Comparison of ENCODE assay signal across 24 mouse cellular contexts in the genomic region with DNA sequence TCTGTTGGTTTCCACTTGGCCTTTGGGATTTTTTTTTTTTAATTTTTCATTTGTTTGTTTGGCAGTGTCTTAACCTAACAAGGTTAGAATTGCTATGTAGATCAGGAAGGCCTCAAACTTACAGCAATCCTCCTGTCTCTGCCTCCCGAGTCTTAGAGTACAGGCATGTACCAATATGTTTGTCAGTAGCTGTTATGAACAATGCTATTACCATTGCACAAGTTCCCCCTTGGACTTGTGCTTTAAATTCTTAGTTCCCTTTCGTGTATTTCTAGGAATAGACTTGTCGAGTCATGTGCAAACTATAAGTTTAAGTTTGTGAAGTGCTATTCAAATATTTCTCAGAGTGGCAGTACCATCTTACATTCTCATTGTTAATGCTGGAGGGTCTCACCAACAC. TPM values are rescaled to one million over a fixed set of nuclear protein-coding genes. Genes with fewer than 3 reads are reported as not detected.
A peak's percentile ranks its signal among the peaks of the same experiment; 100 is the strongest.
DNase-seq lines count a peak whose midpoint lies in the region; ATAC-seq and TF ChIP-seq lines count a peak whose summit lies in the region.
"Had no signal": no experiment of that assay in that cellular context is flagged by ENCODE, and none has a peak within 500 bp of the region (broad histone marks: within the 10 kb centered on the region; RNA-seq: fewer than 3 reads in every experiment).

No protein-coding gene starts in this region.

- intact Hi-C loops in left cerebral cortex, adult 2 months (cut with DNase I), result no loop called here
- intact Hi-C loops in heart, postnatal 36 days (cut with DNase I), result no loop called here

- H3K4me3 ChIP-seq in left cerebral cortex, adult 2 months, result no peak overlapping the region
- H3K4me3 ChIP-seq: embryonic facial prominence, embryonic 13.5 days; embryonic facial prominence, embryonic 15.5 days; erythroblast, embryonic 14.5 days; forebrain, embryonic 10.5 days; forebrain, embryonic 13.5 days; forebrain, embryonic 15.5 days had no signal

- no peak for TF ChIP-seq CTCF in left cerebral cortex, adult 2 months (IDR thresholded peaks at IDR 0.05)

- no peak overlapping the region for H3K27ac ChIP-seq in left cerebral cortex, adult 2 months
- H3K27ac ChIP-seq: embryonic facial prominence, embryonic 13.5 days; embryonic facial prominence, embryonic 15.5 days; forebrain, embryonic 10.5 days; forebrain, embryonic 13.5 days; forebrain, embryonic 15.5 days had no signal

- DNase-seq in left cerebral cortex, adult 2 months (ENCODE audit: extremely low spot score in 1 of 2, low spot score in 2 of 2), result no peak
- no peak for DNase-seq in heart, postnatal 36 days
- DNase-seq: adrenal gland, adult 8-10 months; adrenal gland, postnatal 14 days; adrenal gland, postnatal 36 days; B cell, adult 2 months; cerebellum, adult 11-12 months; cerebellum, adult 2 months; cerebellum, adult 9-10 months; cerebellum, postnatal 10 days; cerebellum, postnatal 25 days; embryo, embryonic 11 days; forebrain, postnatal 0 days had no signal

- ATAC-seq in common myeloid progenitor, adult 5-6 weeks (replicated peaks; ENCODE audit: low read depth, poor library complexity, severe bottlenecking), result 0 out of 2 replicates have a peak, but pooled peaks have one; percentile 32
- peak; percentile 88 for ATAC-seq in megakaryocyte, adult 5-6 weeks (ENCODE audit: poor library complexity, severe bottlenecking)
- peak; percentile 61; the same call in 1 of the 2 replicates for ATAC-seq in monocyte, adult 5-6 weeks (replicated peaks; ENCODE audit: insufficient number of reproducible peaks, low FRiP score, low TSS enrichment, poor library complexity, severe bottlenecking)
- ATAC-seq: activated CD4-positive, CD25-positive, alpha-beta regulatory T cell, adult 4 months; CD4-positive, CD25-positive, alpha-beta regulatory T cell, adult 4 months; forebrain, embryonic 13.5 days; forebrain, embryonic 15.5 days; forebrain, postnatal 0 days had no signal

RNA-seq across cellular contexts. Expression of gene Ifrd1, which starts 29.3 kb away (rescaled TPM):
- total RNA-seq in common myeloid progenitor, adult 5-6 weeks (2017), result 129 and 177 TPM in 2 replicates
- 135 and 150 TPM in 2 replicates for total RNA-seq in megakaryocyte, adult 5-6 weeks (2015)
- 99.7 and 100 TPM in 2 replicates for total RNA-seq in megakaryocyte, adult 5-6 weeks (2017)
- total RNA-seq in monocyte, adult 5-6 weeks (2017), result 450 to 581 TPM (median 532 TPM) in 3 replicates
- 100 to 1,000 TPM; 125 to 134 TPM for total RNA-seq in left cerebral cortex, adult 2 months (2021)
- total RNA-seq in heart, postnatal 36 days (2021), result 10 to 100 TPM; 87.2 to 89.6 TPM

Comparison
In these comparisons a context has a peak if more than half of its experiments do, and no peak if none do; other contexts are left out.
1. ATAC-seq: peak in every context shown above with its lines; median percentile 88 in megakaryocyte, adult 5-6 weeks; 61 in monocyte, adult 5-6 weeks; 32 in common myeloid progenitor, adult 5-6 weeks.